Mouse (Mus musculus): ENCODE measurements around the gene Ppp1r13l.

GRCm38 (mm10) chr7:19365376-19365775, 5.8 kb downstream of the Ppp1r13l start:
- TF ChIP-seq POLR2A (IDR thresholded peaks at IDR 0.05; ENCODE audit: control insufficient read depth, extremely low read depth, insufficient read depth, low read length, poor library complexity) = no peak
- no peak for TF ChIP-seq CTCF (IDR thresholded peaks at IDR 0.05; ENCODE audit: borderline replicate concordance, control insufficient read depth, extremely low read depth, insufficient read depth, low read length, poor library complexity)
